Mouse (Mus musculus) adrenal gland, postnatal 14 days (tissue): Measurements from ENCODE around the gene Unk. TPM values are rescaled to one million over a fixed set of nuclear protein-coding genes. Genes with fewer than 3 reads are reported as not detected.
"Not testable (repeated sequence)": the region's sequence is repeated elsewhere in the genome, so short reads cannot be mapped to it uniquely, and the experiment has no call there.

ENCODE experiments used
- DNase-seq: peaks from one replicate; pipeline ENCODE4 v3.0.0; 2021; ENCODE audit warnings: mixed read lengths
- total RNA-seq: library from RNA; stranded (reverse); gene quantifications from 2 replicates; pipeline ENCODE4 v1.2.3, GENCODE M21; 2021

Unk gene
- total RNA-seq, 1 experiment from 2014 or later = 20.6 TPM

DNA sequence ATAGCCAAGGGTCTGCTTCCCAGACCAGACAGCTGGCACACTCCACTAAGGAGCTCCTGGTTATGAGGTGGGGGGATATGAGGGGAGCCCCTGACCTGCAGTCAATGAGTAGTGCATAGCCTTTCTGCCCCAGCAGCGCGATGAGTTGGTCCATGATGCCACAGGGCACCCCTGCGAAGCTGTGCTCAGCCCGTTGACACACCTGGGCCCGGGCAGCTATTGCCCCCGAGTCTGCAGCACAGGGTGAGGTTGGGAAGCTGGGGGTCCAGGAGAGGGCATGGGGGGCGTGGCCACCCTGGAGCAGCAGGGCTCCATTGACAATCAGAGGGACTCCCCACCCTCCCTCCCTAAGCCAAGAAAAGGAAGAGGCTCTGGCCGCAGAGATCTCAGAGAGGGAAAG, 20.0 kb upstream of the Unk start:
- no peak for DNase-seq

- DNase-seq = no peak
These were observed 19.2 kb upstream of the Unk start for GRCm38 (mm10) chr11:116010948-116011347.

DNA sequence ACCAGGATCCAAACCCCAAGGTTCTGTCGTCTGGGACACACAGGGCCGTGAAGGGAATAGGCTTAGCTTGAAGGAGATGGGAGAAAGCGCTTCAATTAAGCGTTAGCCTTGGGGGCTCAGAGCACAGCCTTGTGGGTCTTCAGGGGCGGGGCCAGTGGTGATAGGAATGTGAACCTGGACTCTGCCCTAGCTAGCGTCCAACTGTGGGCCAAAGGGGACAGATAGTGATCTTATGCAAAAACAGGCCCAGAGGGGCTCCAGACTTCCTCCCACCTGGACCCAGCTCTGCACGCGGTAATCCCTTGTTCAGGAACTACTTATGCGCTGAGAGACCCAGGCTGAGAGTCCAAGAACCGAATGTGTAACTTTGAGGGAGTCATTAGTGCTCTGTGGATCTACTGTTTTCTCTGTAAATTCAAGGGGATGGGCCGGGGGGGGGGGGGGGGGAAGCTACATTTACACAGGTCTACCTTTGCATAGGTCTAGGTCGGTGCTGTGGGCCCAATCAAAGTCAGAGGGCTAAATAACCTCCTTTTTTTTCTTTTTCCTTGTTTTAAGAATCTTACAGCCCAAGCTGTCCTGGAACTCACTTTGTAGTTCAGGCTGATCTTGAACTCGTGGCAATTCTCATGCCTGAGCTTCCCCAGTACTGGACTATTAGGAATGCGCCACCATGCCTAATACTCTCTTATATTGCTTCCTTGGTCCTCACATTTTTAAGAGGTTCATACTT, 18.4 kb upstream of the Unk start:
- DNase-seq = no peak

- peak; percentile 94 for DNase-seq
These were observed 17.7 kb upstream of the Unk start, which contains the start of gene Galk1 for GRCm38 (mm10) chr11:116012262-116012947. Galk1 (minus strand) TSS chr11:116012719.

- no peak for DNase-seq
These were observed 15.3 kb upstream of the Unk start for GRCm38 (mm10) chr11:116014821-116015220.

DNA sequence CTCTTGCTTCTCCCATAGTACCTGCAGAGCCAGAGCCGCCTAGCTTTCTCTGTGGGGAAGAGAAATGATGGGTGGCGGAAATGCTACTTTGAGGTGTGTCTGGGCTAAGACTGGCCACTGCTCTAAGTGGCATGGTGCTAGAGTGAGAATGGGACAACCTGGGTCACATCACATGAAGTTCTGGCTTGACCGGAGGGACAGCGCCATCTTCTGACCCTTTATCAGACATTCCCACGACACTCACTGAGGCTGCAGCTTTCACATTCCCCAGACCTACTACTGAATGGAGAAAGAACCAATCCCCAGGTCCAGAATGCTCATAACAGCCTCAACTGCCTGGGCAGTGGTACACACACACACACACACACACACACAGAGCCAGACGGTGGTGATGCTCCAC, 12.0 kb upstream of the Unk start:
- DNase-seq = peak; percentile 62

GRCm38 (mm10) chr11:116018867-116019266, 11.3 kb upstream of the Unk start:
- not testable (repeated sequence) for DNase-seq

DNA sequence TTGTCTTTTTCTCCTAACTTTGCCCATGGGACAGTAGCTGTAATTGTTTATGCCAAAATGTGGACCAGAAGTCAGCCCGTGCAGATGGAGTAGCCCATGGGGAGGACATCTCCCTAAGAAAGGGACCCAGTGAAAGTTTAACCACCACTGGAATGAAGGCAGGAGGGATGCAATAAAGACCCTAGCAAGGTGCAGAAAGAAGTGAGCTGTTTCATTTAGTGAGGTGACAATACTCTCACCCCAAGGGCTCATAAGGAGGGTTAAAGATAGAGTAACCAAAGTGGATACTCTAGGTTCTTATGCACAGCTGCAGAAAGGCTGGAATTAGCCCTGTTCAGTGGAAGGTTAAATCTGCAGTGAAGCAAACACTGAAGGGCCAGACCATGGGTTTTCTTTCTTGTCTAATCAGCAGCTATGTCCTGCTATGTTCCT, 10.7 kb upstream of the Unk start:
- DNase-seq = no peak

GRCm38 (mm10) chr11:116019976-116020411, 10.1 kb upstream of the Unk start:
- DNase-seq = peak; percentile 45

DNA sequence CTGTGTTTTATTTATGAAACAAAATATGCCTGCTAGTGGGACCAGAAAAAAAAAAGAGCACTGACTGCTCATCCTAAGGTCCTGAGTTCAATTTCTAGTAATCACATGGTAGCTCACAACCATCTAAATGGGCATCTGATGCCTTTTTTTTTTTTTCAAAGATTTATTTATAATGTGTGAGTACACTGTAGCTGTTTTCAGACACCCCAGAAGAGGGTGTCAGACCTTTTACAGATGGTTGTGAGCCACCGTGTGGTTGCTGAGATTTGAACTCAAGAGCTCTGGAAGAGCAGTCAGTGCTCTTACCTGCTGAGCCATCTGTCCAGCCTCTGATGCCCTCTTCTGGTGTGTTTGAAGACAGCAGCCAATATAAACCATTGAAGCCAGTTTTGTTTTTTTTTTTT, 9.6 kb upstream of the Unk start:
- no peak for DNase-seq

GRCm38 (mm10) chr11:116021328-116022220, 8.5 kb upstream of the Unk start:
- DNase-seq = no peak

DNA sequence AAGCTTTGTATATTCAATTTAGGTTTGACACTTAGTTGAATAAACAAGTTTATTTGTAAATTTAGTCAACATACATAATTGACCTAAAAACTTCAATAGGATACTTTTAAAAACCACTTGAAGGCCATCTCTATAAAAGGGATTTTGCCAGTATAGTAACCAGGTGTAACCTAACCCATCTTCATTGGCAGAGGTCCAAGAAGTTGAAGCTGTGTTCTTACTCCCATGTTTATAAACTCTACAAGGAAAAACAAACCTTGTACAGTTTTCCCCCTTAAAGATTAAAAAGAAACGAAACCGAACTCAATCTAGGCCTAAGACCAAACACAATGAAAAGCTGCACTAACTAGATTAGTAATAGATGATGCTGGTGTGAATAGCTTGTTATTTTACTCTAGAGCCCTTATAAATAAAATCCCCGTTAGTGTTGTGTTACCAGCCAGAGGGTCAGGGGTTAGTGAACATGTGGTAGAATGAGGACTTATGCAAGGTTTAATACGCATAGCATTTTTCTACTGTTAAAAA, 7.8 kb upstream of the Unk start:
- no peak for DNase-seq

- not testable (repeated sequence) for DNase-seq
These were observed 6.9 kb upstream of the Unk start for GRCm38 (mm10) chr11:116023074-116023770.

- DNase-seq = peak; percentile 91
These were observed 6.3 kb upstream of the Unk start for GRCm38 (mm10) chr11:116023771-116024355.

DNA sequence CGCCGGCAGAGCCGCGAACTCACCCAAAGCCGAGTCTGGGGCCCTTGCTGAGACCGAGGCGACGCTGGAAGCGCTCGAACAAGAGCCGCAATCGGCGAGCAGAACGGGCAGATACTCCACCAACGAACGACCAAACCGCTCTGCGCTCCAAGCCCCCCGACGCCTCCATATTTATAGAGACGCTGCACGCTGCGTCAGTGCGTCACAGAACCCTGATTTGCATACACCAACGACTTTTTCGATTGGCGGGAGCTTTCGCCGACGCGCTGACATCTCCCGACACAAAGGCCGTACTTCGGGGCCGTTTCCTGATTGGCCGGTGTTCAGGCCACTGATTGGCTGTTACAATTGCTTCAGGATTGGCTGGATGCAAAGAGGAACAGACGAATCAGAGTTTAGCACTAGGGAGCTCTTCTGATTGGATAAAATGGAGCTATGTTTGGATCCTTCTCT, 5.7 kb upstream of the Unk start:
- peak; percentile 97 for DNase-seq

DNA sequence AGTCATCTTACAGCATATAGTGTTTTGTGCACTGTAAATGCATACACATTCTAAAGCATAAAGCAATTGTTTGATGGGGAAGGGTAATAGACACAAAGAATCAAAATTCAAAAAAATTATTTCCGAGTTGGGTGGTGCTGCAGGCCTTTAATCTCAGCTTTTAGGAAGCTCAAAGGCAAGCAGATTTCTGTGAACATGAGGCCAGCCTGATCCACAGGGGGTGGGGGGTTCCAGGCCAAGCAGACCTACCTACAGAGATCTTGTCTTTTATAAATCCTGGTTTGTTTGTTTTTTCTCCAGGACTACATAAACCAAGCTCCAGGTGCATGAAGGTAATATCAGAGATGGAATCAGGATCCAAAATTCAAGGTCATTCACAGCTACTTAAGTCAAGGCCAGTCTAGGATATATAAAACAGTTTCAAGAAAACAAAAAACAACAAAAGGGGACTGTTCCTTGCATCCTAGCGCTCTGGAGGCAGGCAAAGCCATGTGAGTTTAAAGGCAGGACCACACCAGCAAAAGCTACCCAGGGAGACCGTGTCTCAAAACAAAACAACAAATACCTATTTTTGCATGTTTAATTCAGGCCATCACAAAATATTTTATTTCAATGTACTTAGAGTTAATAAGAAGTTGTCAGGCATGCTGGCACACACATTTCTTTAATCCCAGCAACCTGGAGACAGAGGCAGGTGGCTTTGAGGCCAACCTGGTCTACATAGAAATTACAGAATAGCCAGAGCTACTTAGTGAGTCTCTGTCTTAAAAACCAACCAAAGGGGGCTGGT, 4.9 kb upstream of the Unk start:
- no peak for DNase-seq

GRCm38 (mm10) chr11:116027756-116028155, 2.4 kb upstream of the Unk start, which contains the start of gene H3f3b:
H3f3b (minus strand) TSS chr11:116027962.
- DNase-seq = no peak

GRCm38 (mm10) chr11:116028177-116028865, 1.8 kb upstream of the Unk start:
- DNase-seq = no peak

- DNase-seq = no peak
These were observed 846 bp upstream of the Unk start for GRCm38 (mm10) chr11:116029086-116029865.
